Mouse (Mus musculus) fibroblast of lung, adult 2 months (primary cell): Measurements from ENCODE around the gene Htr2b.
A peak's percentile ranks its signal among the peaks of the same experiment; 100 is the strongest.

ENCODE experiments used
- DNase-seq: peaks from one replicate; pipeline ENCODE4 v3.0.0-alpha.2; 2011; ENCODE audit warnings: low read depth

The Htr2b gene

DNA sequence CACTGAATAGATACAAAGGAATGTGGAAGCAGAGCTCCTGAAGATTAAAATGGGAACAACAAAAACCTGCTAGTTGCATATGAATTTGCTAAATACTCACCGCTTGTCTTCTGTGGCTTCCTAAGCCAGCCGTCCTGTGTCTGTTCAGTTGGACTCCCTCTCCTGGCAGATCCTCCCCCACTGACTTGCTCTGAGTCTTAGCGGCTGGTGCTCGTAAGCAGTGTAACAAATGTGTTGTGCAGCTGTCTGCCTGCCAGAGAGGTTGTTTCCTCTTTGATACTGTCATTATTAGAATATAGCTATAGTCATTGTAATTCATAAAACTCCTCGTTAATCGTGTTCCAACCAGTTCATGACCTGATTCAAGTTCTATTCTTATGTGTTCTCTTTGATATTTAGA is at the start of gene Htr2b:
TSS of gene Htr2b (minus strand) at position 192 of the 400 bp plus-strand sequence.
- DNase-seq: no peak

DNA sequence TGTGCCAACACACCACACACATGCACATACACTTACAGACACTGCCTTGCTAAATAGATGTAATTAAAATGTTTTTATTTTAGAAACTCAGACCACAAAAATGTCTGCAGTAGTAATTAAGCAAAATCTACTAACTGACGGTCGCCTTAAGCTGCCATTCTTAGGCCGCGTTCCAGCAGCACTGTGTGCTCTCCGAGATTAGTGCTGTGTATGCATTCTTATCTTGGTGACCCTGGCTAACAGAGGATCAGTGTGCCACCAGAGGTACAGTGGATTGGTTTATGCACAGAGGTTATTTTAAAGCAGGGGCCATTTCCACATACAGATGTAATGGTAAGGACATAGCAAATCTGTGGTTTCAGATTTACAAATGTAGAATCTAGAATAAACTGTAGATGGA is 49.3 kb upstream of the Htr2b start:
- DNase-seq: no peak

DNA sequence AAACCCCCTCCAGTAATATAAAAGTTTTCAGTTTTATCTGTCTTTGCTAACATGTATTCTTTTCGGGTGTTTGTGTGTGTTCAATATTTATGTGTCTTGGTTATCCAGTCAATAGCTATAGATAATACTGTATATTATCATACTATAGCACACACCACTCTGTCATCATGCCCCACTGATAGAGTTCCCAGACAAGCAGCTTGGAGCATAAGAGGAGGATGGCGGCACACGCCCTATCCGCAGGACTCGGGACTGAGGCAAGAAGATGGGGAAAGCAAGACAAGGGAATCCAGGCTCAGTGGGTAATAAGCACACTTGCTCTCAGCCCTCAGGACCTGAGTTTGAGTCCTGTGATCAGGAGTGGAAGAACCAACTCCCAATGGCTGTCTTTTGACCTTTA is 48.7 kb upstream of the Htr2b start:
- DNase-seq: no peak

DNA sequence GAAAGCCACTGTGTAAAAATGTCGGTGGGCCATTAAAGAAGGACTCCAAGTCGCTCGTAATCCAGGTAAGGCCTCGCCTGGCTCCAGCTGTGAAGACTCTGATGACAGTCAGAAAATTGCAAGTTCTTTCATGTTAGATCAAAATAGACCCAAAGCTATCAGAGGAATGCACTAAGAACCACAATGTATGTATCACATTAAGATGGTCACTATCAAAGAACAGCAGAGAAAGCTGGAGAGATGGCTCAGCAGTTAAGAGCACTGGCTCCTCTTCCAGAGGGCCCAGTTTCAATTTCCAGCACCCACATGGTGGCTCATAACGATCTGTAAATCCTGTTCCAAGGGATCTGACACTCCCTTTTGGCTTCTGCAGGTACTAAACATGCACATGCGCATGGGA is 48.3 kb upstream of the Htr2b start:
- DNase-seq: no peak

DNA sequence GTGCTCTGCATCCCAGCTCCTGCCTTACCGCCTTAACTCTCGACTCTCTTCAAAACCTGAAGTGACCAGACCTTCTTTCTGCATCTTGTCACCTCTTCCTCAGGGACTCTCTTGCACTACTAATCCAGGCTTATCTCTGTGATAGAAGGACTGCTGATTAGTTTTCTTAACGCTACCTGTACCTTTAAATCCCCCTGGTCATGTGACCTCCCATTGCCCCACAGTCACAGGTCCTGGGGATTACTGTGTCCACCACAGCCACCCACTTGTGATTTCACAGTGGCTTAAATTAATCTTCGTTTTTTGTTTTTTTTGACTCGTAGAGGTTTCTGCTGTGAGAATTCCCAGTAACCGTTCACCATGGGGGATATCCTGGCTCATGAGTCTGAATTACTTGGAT is 44.8 kb upstream of the Htr2b start:
- no peak for DNase-seq

DNA sequence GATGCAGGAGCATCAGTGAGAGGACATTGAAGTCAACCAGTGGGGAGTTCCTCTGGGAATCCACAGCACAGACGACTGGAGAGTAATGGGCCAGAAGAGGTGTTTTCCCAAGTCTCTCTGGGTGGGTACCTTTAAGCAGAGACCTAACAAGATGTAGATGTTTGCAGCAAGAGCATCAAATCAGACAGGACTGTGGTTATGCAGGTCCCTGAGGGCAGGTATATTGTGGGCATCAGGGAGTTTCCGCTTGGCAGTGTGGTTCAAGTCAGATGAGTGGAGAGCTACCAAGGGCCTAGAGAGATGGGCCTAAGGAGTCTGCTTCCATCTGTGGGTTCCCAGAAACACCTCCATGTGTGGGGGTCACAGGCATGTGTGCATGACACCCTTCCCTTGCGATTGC is 44.3 kb upstream of the Htr2b start:
- DNase-seq: no peak

DNA sequence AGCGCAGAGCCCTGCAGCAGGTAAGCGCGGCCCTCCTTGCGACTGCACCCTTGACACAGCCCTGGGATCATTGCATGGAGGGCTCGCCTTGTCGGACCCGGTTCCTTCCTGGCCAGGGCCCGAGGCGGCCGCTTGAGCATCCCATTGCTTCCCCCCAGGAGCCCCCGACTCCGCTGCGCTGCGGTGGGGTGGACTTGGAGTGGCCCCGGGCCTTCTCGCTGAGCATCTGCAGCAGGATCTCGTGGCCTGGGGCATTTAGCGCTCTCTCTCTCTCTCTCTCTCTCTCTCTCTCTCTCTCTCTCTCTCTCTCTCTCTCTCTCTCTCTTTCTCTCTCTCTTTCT is 43.0 kb upstream of the Htr2b start:
- DNase-seq: no peak

DNA sequence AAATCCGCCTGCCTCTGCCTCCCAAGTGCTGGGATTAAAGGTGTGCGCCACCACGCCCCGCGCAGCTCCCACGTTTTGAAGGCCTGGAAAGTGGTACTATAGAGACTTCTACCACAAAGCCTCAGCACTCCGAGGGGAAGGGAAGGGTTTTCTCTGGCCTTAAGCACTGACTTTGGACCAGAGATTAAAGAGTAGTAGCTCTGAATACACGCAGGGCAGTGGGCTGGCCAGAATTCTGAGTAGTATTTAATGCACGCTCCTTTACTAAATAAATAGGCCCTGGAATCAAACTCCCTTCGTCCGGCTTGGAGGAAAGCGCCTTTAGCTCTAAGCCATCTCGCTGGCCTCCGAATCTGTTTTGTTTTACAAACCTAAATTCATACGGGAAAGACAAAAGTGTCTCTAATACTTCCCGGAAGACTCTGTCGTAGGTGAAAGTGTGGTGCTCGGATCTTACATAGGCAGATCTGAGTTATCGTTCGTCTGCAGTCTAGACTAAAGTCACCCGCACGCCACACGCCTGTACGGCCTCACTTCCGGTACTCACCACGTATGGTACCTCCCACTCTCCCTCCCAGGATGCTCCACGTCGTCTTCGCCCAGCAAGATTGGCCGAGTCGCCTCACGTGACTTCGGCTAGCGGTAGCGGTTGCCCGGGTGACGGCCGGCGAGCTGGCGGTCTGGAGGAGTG is 42.5 kb upstream of the Htr2b start, which contains the start of gene Armc9:
TSS of gene Armc9 (plus strand) at position 648 of the 691 bp plus-strand sequence.
- DNase-seq: peak; percentile 95

DNA sequence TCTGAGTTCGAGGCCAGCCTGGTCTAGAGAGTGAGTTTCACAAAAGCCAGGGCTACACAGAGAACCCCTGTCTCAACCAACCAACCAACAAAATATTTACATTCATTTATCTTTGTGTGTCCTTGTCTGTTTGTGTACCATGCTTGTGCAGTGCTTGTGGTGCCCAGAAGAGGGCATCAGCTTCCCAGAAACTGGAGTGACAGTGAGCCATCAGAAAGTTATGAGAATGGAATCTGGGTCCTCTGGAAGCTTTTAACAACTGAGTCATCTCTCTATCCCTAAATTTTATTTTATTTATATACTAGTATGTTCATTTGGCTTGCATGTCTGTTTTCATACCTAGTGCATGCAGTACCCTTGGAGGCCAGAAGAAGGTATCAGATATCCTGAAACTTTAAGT is 40.8 kb upstream of the Htr2b start:
- DNase-seq: no peak

DNA sequence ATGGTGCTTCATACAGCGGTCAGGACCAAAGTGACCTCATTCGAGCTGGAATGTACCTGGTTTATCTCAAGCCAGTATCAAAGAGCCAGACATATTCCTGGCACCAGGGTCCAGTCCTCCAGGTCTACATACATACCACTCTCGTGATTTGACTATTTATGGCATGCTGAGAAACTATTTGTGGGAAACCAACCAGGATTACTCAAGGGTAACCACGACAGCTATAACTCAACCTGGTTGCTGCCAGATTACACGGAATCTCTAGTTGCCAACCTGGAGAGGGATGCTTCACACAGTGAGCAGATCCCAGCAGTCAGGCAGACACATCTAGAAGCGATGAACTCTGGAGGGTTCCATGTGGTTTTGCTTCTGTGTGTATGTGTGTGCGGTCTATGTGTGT is 39.6 kb upstream of the Htr2b start:
- peak; percentile 34 for DNase-seq

DNA sequence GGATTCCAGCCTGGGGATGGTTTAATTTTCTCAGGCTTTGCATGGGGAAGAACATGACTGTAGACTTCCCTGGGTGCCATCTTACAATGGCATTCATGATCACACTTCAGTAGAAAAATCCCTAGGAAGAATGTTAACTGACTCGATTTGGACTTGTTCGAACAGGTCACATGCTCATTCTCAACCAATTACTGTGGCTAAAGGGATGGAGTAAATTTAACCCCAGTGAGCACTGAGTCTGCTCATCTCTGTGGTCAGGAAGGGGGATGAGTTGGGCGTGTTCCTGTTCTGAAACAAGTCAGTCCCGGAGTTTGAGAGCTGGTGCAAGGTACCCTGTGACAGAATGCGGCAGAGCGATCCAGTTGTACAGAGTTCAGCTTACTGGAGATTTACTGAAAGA is 39.2 kb upstream of the Htr2b start:
- DNase-seq: no peak

DNA sequence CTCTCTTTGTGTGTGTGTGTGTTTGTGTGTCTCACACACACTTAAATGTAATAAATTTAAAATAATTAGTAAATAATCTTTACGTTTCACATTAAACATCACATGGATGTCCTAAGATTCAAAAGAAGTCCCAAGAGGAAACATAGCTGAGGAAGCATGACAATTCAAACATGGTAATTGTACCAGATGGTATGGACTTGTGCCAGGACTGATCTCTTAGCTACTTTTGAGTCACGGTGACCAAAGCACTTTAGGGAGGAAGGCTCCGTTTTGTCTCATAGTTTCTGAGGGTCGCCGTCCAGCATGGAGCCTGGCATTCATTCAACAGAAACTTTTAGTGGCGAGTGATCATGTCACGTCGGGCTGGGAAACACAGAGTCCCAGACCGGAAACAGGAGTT is 36.4 kb upstream of the Htr2b start:
- DNase-seq: no peak

DNA sequence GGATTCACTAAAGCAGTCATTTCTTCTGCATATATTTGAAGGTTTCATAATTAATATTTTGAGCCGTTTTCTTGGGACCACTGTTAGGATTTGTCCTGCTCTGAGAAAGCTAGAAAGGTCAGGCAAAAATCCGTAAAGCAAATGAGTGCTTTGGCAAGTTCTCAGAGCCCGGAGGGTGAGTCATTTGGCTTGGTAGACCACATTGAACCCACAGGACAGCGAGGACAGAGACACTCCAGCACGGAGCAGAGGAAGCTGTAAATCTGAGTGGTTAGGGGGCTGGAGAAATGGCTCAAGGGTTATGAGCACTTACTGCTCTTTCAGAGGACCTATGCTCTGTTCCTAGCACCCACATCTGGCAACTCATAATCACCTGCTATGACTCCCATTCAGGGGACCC is 35.8 kb upstream of the Htr2b start:
- peak; percentile 73 for DNase-seq

DNA sequence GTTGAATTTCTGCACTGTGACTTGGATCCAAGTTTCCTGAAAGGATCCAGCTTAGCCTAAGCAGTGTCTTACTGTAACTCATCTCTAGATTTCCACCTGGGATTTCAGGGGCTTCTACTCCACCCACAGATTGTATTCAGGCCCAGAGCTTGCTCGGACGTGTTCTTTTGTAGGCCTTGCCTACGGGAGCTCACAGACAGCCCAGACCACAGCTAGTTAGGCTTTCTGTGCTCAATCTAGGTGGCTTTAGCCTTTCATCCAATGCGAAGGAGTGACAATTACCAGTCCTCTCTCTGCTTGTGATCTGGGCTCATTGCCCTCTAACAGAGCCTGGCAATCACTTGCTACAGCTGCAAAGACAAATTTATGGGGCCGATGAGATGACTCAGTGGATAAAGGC is 34.5 kb upstream of the Htr2b start:
- DNase-seq: no peak

DNA sequence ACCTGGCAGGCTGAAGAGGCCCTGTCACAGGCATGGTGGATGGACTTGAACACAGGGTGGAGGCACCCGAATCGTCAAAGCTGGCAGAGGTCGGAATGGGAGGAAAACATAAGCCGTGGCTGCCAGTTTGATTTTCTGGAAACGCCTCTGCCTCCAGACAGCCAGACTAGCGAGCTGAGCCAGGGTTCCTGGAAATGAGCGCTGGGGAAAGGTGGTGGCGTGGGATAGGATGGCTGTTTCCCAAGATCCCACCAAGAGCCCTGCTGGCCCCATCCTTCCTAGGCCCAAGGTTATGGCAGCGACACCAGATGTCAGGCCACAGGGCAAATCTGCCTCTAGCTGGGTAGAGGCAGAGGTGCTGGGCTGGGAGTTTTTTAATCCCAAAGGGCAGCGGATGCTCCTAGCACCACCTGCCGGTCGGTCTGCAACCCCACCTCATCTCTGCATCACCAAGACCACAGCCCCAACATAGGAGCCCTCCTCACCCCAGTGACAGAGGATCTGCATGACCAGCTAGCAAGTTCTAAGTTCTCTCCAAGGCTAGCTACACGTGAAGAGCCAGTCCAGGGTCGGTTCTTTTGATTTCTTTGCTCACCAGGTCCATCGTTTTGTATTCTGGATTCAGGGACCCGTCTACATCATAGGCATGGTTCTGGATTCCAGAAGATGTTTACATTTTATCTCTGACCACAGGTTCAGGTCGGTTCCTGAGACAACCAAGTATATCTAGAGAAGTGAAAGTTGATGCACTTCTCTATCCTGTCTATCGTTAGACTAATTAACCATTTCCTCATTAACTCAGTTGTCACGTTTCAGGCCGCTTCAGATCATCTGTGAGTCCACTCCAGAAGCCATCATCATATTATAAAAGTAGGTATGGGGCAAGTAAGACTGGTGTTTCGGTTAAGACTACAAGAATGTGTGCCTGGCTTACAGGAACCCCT is 32.5 kb upstream of the Htr2b start:
- no peak for DNase-seq

DNA sequence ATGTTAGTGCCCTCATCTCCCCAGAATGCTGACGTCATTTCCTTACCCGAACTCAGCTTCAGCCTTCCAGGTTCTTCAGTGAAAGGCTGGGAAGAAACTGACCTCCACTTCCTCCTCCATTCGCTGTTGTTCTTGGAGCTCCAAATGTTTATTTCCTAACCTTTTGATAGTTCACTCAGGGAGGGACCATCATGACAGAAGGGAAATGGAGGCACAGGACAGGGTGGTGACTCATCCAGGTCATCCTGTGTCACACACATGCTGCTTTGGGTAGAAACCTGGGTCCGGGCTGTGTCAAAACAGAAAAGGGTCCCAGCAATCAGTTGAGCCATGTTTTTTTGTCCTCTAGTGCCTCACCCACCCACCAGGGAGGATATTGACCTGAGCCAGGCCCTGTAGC is 31.4 kb upstream of the Htr2b start:
- DNase-seq: no peak

DNA sequence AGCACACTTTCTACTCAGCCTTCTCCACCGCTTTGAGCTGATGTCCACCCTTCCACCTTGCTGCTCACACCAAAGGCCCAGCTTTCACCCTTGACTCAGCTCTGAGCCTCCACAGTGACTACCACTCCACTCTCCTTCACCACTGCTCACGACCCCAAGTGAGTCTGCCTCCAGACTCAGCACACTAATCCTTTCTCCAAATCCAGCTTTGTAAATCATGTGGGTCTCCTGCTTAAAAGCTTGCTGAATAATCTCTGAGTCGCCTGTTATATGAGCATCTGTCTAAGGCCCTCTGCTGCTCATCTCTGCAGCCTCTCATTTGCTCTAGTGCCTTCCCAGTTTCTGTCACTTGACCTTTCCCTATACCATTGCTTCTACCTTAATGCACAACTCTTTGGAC is 29.3 kb upstream of the Htr2b start:
- DNase-seq: no peak

DNA sequence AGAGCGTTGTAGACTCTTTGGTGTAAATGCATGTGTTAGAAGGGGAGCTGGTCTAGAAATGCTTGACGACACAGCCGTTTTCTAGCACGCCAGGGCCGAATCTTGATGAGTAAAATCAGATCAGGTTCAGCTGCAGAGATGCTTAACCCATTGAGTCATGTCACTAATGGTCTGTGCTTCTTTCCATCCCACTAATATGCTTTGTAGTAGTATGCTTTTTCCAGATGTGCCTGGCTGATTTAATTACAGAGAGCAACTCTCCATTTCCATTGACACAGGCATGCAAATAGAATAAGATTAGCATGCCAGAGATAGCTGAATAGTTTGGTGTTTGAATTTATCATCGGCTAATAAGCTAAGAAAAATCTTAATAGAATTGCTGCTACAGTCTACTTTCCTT is 23.5 kb upstream of the Htr2b start:
- no peak for DNase-seq

DNA sequence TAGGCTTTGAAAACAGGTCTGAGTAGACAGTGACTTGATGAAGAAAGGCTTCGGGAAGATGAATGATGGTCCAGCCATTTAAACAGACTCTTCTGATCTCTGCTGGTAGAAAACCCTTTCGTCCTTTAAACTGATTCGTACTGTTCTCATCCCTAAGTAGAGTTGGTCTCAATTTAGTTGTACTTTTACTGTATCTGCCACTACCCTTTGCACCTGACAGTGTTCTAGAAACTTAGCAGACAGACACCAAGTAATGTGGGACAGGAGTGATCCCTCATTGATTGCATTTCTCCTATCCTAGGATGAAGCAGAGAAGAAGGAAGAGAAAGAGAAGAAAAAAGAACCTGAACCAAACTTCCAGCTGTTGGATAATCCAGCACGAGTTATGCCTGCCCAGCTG is 21.6 kb upstream of the Htr2b start, which contains the start of gene Gm21972:
TSS of gene Gm21972 (plus strand) at position 301 of the 400 bp plus-strand sequence.
- DNase-seq: no peak

DNA sequence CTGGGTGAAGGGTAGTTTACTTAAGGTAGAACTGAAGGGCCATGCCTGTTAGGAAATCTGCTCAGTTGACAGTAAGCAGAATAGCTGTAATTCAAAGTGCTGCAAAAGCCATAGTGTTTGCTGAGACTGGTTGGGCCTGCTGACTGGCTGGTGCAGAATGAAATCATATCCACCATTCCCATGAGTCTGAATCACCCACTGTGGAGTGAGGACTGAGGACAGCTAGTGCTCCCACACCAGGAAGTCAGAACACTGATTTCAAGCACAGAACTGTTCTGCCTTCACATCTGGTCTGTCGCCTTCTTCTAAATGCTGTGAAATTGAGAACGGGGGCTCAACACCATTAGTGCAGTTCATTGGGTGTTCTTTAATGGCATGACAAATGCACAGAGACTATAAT is 14.3 kb upstream of the Htr2b start:
- DNase-seq: no peak

DNA sequence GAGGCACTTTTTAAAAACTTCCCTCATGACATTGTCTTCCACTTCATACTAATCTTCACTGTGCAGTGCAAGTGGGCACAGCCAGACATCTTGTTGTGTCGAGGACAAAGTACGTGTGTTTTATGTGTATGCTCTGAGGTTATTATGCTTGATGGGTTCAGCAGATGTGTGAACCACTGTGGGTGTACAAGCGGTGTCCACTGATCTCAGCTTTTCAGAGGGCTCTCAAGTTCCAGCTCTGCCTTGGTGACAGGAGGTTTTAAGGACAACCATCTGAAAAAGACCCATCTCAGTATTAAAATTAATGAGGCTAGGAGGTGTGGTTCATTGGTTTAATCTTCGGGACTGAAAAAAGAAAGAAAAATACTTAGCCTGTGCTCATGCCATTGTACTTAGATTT is 7.8 kb upstream of the Htr2b start:
- no peak for DNase-seq

DNA sequence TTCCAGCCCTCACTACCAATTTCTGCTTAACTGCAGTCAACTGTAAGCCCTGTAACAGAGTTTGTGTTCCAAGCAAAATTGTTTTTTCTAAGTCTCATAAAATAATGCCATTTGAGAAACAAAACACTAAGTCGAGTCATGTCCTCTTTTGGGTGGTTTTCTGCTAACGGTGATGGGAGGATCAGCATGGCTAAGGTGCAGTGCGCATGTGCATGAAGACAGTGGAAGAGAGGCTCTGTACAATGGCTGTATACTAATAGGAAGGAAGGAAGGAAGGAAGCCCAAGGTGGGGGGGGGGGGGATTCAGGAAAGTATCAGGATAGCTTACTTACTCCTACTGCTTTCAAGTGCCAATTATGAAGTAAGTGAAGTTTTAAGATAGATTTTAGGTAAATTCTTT is 2.4 kb upstream of the Htr2b start:
- DNase-seq: no peak

DNA sequence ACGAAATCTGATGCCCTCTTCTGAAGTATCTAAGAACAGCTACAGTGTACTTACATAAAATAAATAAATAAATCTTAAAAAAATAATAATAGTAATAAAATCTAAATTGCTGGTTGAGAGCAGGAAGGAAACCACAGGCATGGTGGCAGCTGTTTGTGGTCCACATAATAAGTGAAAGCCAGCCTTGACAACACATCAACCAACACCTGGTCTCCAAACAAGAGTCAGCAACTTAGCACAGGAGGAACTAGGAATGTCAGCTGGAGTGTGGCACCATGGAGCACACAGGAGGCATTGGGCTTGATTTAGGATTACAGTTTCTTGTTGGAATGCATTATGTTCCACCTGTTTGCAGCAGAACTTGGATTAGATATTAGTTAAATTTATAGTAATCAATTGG is 6.7 kb downstream of the Htr2b start:
- no peak for DNase-seq

DNA sequence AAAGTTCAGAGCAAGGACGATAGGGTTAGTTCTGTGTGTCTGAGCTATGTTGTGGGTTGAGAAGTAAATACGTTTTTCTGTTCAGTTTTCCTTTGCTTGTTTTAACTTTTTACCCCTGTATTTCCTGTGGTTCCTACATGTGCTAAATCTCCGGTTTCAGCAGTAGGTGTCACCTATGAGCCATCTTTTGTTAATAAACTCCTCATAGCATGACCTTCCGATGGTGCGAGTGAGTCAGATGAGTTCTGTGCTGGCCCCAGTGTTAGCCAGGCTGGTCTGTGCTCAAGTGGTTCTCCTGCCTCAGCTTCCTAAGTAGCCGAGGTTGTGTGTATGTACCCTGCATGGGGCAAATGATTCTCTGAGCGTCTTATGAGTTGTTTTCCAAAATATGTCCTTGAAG is 17.4 kb downstream of the Htr2b start:
- no peak for DNase-seq
